Mouse (Mus musculus): ENCODE measurements around the gene Atp4a. TPM values are rescaled to one million over a fixed set of nuclear protein-coding genes. Genes with fewer than 3 reads are reported as not detected.

Gene Atp4a
- polyA plus RNA-seq, 1 experiment from 2014 or later, result 2.5 TPM

DNA sequence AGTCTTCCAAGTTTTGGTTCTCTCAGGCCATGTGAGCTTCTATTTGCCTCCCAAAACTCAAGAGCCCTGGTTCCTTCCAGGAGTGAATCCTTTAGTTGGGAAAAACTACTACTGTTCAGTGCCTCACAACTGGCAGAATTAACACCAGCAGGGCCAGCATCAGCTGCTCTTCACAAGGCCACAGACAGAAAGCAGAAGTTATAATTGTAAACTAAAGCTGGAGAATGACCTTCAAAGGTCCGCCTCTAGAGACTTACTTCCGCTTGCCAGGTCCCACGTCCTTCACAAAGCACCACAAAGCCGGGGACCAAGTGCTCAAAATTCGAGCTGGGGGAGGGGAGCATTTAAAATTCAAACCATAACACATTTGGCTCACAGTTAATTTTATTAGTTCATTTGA is 13.9 kb upstream of the Atp4a start:
- WGBS, result 51% methylated on average over 5 of the region's 5 CpGs

DNA sequence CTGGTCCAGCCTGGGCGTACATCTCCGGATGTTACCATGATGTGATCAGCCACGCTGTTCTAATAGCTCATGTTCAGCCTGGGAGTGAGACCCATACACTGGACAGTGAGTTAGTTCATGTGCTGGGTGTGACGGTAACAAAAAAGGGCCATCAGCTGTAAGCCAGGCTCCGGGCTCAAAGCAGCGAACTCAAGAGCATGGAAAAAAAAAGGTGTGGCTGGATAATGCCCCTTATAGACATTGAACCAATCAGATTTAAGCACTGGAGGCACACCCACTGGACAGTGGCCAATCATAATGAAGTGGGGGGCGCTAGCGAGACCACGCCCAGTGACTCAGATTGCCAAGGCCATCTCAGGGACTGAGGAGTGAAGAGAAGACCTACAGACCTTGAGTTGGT is 13.4 kb upstream of the Atp4a start, which contains the start of gene 2200002J24Rik:
2200002J24Rik (plus strand) TSS at position 338 of the 400 bp plus-strand sequence.
- Histone ChIP-seq H3K36me3 (ENCODE audit: control insufficient read depth, insufficient read depth, low read length) (no peaks in the 10 kb centered on the region), H3K4me1 (ENCODE audit: control insufficient read depth, insufficient read depth, low read length) (peaks cover 11% of the 10 kb centered on the region; the same call in 1 of the 2 replicates), H3K9ac (ENCODE audit: low read depth, low read length) (no peak within 1 kb of the TSS), H3K9me3 (ENCODE audit: control insufficient read depth, low read length) (no peaks in the 10 kb centered on the region), H3K27me3 (replicated peaks; ENCODE audit: control insufficient read depth, insufficient read depth, low read length) (no peaks in the 10 kb centered on the region), H3K4me2 (ENCODE audit: low read depth, low read length) (no peak within 1 kb of the TSS), H3K4me3 (ENCODE audit: low read length) (no peak within 1 kb of the TSS), H3K27ac (ENCODE audit: low read length) (peak within 1 kb of the TSS; percentile 33)
- 38% methylated on average over 9 of the region's 9 CpGs for WGBS
- peak; percentile 89 for ATAC-seq

More for the DNA sequence above, 13.9 kb upstream of the Atp4a start:
- no peaks in the 10 kb centered on the region for H3K27me3 ChIP-seq (replicated peaks; ENCODE audit: control insufficient read depth, insufficient read depth, low read length)
- peak overlapping the region; percentile 33 for H3K27ac ChIP-seq (ENCODE audit: low read length)
- H3K4me1 ChIP-seq (ENCODE audit: control insufficient read depth, insufficient read depth, low read length), result peaks cover 11% of the 10 kb centered on the region; the same call in 1 of the 2 replicates
- H3K9ac ChIP-seq (ENCODE audit: low read depth, low read length), result no peak overlapping the region
- 0 out of 2 replicates have a peak, but pooled peaks have one; percentile 16 for ATAC-seq
- no peaks in the 10 kb centered on the region for H3K9me3 ChIP-seq (ENCODE audit: control insufficient read depth, low read length)
- H3K36me3 ChIP-seq (ENCODE audit: control insufficient read depth, insufficient read depth, low read length), result no peaks in the 10 kb centered on the region
- H3K4me2 ChIP-seq (ENCODE audit: low read depth, low read length), result no peak overlapping the region
- H3K4me3 ChIP-seq (ENCODE audit: low read length), result no peak overlapping the region

DNA sequence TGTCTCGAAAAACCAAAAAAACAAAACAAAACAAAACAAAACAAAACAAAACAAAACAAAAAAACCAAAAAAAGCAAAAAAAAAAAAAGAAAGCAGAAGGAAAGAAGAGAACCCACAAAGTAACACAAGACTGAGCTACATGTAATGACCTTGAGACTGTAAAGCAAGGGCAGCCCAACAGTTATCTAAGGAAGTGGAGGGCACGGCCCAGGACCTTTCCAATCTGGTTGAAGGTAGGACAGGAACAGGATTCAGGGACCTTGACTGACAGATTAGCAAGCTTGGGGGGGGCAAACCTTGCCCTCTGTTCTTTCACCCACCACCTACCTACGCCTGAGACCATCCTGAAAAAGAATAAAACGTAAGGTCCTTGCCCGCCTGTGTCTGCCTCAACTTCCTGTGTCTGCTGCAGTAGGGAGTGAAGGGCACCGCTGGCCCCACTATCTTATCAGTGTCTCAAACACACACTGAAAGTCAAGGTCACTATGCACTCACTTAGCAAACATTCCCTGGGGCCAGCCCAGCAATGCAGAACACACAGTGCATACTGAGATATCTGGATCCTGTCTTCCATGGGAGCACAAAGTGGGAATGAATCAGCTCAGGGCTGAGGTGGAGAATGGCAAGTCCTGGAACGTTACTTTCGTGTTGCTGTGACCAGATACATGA is 5.7 kb upstream of the Atp4a start:
- Histone ChIP-seq H3K27ac (ENCODE audit: low read length) (peak overlapping the region; percentile 82), H3K27me3 (replicated peaks; ENCODE audit: control insufficient read depth, insufficient read depth, low read length) (no peaks in the 10 kb centered on the region), H3K4me2 (ENCODE audit: low read depth, low read length) (no peak overlapping the region), H3K4me1 (ENCODE audit: control insufficient read depth, insufficient read depth, low read length) (peaks cover 10% of the 10 kb centered on the region), H3K36me3 (ENCODE audit: control insufficient read depth, insufficient read depth, low read length) (no peaks in the 10 kb centered on the region), H3K4me3 (ENCODE audit: low read length) (no peak overlapping the region), H3K9me3 (ENCODE audit: control insufficient read depth, low read length) (no peaks in the 10 kb centered on the region), H3K9ac (ENCODE audit: low read depth, low read length) (peak overlapping the region; percentile 51; the same call in 1 of the 2 replicates)
- ATAC-seq, result peak; percentile 95
- WGBS, result 46% methylated on average over 8 of the region's 8 CpGs

DNA sequence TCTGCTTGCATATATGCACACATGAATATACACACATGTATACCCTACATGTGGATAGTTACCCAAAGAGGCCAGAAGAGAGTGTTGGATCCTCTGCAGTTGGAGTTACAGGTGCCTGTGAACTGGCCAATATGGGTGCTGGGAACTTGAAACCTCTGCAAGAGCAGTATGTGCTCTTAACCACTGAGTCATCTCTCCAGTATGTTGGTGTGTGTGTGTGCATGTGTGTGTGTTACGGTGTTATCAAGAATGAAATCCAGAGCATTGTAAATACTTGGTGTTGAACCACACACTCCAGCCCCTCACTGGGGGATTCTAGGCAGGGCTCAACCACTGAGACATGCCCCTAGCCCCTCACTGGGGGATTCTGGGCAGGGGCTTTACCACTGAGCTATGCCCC is 4.6 kb upstream of the Atp4a start:
- Histone ChIP-seq H3K4me1 (ENCODE audit: control insufficient read depth, insufficient read depth, low read length) (peaks cover 10% of the 10 kb centered on the region), H3K9ac (ENCODE audit: low read depth, low read length) (no peak overlapping the region), H3K36me3 (ENCODE audit: control insufficient read depth, insufficient read depth, low read length) (no peaks in the 10 kb centered on the region), H3K27me3 (replicated peaks; ENCODE audit: control insufficient read depth, insufficient read depth, low read length) (no peaks in the 10 kb centered on the region), H3K4me2 (ENCODE audit: low read depth, low read length) (no peak overlapping the region), H3K4me3 (ENCODE audit: low read length) (no peak overlapping the region), H3K9me3 (ENCODE audit: control insufficient read depth, low read length) (no peaks in the 10 kb centered on the region), H3K27ac (ENCODE audit: low read length) (peak overlapping the region; percentile 82; the same call in 1 of the 2 replicates)
- 72% methylated on average over 1 of the region's 1 CpGs for WGBS
- peak; percentile 27; the same call in 1 of the 2 replicates for ATAC-seq

DNA sequence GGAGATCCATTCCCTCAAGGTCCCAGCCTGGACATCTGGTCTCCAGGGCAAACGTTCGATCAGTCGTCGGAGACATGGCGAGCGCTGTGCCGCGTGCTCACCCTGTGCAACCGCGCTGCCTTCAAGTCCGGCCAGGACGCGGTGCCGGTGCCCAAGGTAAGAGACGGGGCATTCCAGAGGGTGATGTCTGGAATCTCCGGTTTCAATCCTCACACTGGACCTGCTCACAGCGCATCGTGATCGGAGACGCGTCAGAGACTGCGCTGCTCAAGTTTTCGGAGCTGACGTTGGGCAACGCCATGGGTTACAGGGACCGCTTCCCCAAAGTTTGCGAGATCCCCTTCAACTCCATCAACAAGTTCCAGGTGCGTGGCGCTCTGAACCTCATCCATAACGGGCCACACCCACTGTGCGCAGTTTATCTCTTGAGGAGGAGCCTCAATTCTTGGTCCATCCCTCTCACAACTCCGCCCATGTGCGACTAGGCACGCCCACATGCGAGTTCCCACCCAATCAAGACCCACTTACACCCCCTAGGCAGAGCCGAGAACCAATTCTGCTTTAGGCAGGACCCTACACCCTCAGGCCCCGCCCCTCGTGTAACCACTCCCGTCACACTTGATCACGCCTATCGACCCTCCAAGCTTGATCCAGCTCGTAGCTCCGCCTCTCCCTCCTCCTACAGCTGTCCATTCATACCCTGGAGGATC is 5.2 kb downstream of the Atp4a start:
- Histone ChIP-seq H3K27ac (ENCODE audit: low read length) (no peak overlapping the region), H3K4me1 (ENCODE audit: control insufficient read depth, insufficient read depth, low read length) (peaks cover 8% of the 10 kb centered on the region), H3K36me3 (ENCODE audit: control insufficient read depth, insufficient read depth, low read length) (no peaks in the 10 kb centered on the region), H3K9ac (ENCODE audit: low read depth, low read length) (peak overlapping the region; percentile 44), H3K27me3 (replicated peaks; ENCODE audit: control insufficient read depth, insufficient read depth, low read length) (peaks cover 5% of the 10 kb centered on the region; the same call in 1 of the 2 replicates), H3K4me2 (ENCODE audit: low read depth, low read length) (peak overlapping the region; percentile 75), H3K9me3 (ENCODE audit: control insufficient read depth, low read length) (no peaks in the 10 kb centered on the region), H3K4me3 (ENCODE audit: low read length) (peak overlapping the region; percentile 43)
- peak; percentile 97 for ATAC-seq
- WGBS, result 2% methylated on average over 43 of the region's 43 CpGs

DNA sequence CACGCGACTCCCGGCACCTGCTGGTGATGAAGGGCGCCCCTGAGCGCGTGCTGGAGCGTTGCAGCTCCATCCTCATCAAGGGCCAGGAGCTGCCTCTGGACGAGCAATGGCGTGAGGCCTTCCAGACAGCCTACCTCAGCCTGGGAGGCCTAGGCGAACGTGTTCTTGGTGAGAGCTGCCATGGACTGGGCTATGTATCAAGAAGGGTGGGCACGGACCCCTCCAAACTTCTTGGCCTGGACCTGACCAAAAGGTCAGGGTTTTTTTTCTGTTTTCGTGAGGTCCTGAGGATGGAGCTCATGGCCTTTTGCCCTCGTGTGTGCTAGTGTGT is 5.7 kb downstream of the Atp4a start:
- 11% methylated on average over 14 of the region's 14 CpGs for WGBS
- Histone ChIP-seq H3K4me2 (ENCODE audit: low read depth, low read length) (peak overlapping the region; percentile 75), H3K27me3 (replicated peaks; ENCODE audit: control insufficient read depth, insufficient read depth, low read length) (peaks cover 5% of the 10 kb centered on the region; the same call in 1 of the 2 replicates), H3K4me1 (ENCODE audit: control insufficient read depth, insufficient read depth, low read length) (peaks cover 8% of the 10 kb centered on the region), H3K9ac (ENCODE audit: low read depth, low read length) (peak overlapping the region; percentile 44), H3K9me3 (ENCODE audit: control insufficient read depth, low read length) (no peaks in the 10 kb centered on the region), H3K36me3 (ENCODE audit: control insufficient read depth, insufficient read depth, low read length) (no peaks in the 10 kb centered on the region), H3K4me3 (ENCODE audit: low read length) (peak overlapping the region; percentile 43), H3K27ac (ENCODE audit: low read length) (no peak overlapping the region)
- ATAC-seq, result no peak

DNA sequence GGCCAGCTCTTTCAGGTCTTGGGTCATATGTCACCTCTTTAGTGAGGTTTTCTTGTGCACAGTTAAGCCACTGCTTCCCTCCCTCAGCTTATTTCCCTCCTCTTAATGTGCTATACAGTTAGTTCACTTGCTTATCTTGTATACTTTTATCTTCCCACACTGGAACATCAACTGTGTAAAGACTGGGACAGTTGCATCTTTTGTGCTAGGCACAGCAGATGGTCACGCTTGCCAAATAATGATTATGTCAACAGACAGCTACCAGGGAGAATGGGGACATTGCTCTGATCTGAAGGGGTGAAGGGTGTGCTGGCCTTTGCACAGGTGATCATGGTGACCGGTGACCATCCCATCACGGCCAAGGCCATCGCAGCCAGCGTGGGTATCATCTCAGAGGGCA is 7.7 kb downstream of the Atp4a start:
- Histone ChIP-seq H3K4me1 (ENCODE audit: control insufficient read depth, insufficient read depth, low read length) (peaks cover 8% of the 10 kb centered on the region), H3K9me3 (ENCODE audit: control insufficient read depth, low read length) (no peaks in the 10 kb centered on the region), H3K36me3 (ENCODE audit: control insufficient read depth, insufficient read depth, low read length) (no peaks in the 10 kb centered on the region), H3K27ac (ENCODE audit: low read length) (no peak overlapping the region), H3K4me2 (ENCODE audit: low read depth, low read length) (no peak overlapping the region), H3K27me3 (replicated peaks; ENCODE audit: control insufficient read depth, insufficient read depth, low read length) (peaks cover 5% of the 10 kb centered on the region; the same call in 1 of the 2 replicates), H3K9ac (ENCODE audit: low read depth, low read length) (no peak overlapping the region), H3K4me3 (ENCODE audit: low read length) (no peak overlapping the region)
- WGBS, result 87% methylated on average over 5 of the region's 5 CpGs
- ATAC-seq, result no peak

DNA sequence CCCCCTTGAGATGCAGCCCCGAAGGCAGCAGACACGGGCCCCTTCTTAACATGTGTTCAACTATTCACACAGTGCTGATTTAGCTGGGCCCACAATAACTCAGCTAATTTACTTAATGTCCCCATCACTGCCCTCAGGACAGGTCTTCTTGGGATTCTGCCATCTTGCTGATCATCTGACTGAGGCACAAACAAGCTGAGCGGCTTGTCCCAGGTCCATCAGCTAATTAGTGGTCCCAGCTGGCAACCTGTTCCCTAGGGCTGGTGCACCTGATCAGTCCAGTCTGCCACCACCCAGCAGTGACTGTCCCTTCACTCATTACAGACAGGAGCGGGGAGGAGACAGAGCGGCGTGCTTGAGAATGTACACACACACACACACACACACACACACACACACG is 9.3 kb downstream of the Atp4a start:
- Histone ChIP-seq H3K4me1 (ENCODE audit: control insufficient read depth, insufficient read depth, low read length) (peaks cover 8% of the 10 kb centered on the region), H3K27ac (ENCODE audit: low read length) (no peak overlapping the region), H3K36me3 (ENCODE audit: control insufficient read depth, insufficient read depth, low read length) (no peaks in the 10 kb centered on the region), H3K27me3 (replicated peaks; ENCODE audit: control insufficient read depth, insufficient read depth, low read length) (peaks cover 3% of the 10 kb centered on the region; the same call in 1 of the 2 replicates), H3K4me3 (ENCODE audit: low read length) (no peak overlapping the region), H3K9me3 (ENCODE audit: control insufficient read depth, low read length) (no peaks in the 10 kb centered on the region), H3K9ac (ENCODE audit: low read depth, low read length) (no peak overlapping the region), H3K4me2 (ENCODE audit: low read depth, low read length) (no peak overlapping the region)
- ATAC-seq, result no peak
- WGBS, result 83% methylated on average over 7 of the region's 7 CpGs

DNA sequence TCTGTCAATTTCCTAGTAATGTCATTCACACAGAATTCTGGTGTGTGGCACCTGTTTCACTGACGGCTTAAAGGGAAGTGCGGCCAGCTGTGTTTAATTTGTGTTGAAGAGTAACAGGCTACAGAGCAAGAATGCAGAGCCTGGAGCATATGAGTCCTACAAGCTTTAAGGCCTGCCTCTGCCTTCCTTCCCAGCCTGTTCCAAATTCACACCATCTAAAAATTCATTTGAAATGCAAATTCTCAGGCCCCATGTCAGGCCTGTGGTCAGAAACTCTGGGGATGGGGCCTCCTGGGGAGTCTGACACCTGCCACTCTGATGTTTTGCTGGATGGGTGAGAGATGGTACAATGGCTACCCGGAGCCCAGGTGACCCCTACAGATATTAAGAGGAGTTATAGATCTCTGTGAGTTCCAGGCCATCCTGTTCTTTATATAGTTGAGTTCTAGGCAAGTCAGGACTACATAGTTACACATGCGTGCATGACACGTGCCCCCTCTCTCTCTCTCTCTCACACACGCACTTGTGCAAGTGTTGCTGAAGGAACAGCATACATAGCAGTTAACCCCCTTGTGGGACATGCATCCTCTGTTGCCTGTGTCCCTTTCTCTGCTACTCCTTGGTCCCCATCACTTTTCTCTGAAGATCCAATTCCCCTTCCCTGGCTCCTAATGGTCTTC is 11.4 kb downstream of the Atp4a start:
- Histone ChIP-seq H3K36me3 (ENCODE audit: control insufficient read depth, insufficient read depth, low read length) (no peaks in the 10 kb centered on the region), H3K9ac (ENCODE audit: low read depth, low read length) (no peak overlapping the region), H3K4me2 (ENCODE audit: low read depth, low read length) (no peak overlapping the region), H3K4me1 (ENCODE audit: control insufficient read depth, insufficient read depth, low read length) (peaks cover 7% of the 10 kb centered on the region), H3K27ac (ENCODE audit: low read length) (no peak overlapping the region), H3K9me3 (ENCODE audit: control insufficient read depth, low read length) (no peaks in the 10 kb centered on the region), H3K4me3 (ENCODE audit: low read length) (no peak overlapping the region), H3K27me3 (replicated peaks; ENCODE audit: control insufficient read depth, insufficient read depth, low read length) (no peaks in the 10 kb centered on the region)
- WGBS, result 57% methylated on average over 6 of the region's 6 CpGs
- no peak for ATAC-seq
